Mouse (Mus musculus) frontal cortex, postnatal 10 days (tissue): ENCODE data around the gene Tgoln1.

Experiments used
- DNase-seq, 2 experiments: peaks; one replicate each; pipeline ENCODE4 v3.0.0; 2022; ENCODE audit warnings: low spot score in 2 of 2, mixed read lengths in 1 of 2

The Tgoln1 gene

DNA sequence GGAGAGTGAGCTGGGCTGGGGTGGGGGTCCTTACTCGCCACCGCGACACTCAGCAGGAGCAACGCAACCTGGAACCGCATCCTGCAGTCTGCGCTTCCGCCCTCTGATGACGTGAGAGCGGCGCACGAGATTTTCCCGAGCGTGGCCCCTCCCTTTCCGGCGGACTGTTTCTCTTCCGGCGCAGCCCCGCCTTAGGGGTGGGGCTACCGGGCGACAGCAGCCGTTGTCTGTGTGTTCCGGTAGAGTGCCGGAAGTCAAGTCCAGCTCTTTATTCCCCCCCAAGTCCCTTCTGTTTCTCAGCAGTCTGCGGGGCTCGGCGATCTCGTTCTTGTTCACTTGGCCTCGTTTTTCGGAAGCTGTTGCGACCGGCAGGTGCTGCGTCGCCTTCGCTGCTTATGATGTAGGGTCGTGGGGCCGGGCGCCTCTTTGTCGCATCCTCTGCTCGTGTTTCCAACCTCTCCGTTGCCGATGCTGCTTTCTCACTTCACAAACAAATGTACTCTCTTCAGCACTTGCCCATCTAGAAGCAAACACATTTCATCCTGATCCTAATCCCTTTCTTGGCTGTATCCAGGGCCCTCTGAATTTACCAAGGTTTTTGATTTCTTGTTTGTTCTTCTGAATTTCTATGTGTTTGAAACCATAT, at the start of gene Tgoln1:
Tgoln1 (minus strand) TSS at position 358 of the 646 bp plus-strand sequence.
- DNase-seq = peak; percentile 88 to 93

DNA sequence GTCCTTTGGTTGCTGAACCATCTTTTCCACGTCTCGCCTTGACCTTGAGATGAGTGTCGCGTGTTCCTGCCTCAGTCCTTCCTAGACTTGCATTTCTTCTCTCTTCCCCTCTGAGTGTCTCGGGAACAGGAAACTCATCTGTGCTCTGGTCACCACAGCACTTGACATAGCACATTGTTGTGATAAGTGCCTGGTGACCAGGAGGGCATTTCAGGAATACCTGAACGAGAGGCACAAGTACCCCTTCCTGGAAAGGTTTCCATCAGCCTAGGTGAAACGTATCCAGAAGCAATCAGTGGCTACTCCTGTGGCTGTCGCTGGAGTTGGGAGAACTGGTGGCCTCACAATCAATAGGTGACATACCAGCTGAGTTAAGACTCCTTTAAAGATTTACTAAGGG, 47.5 kb upstream of the Tgoln1 start:
- DNase-seq = no peak

DNA sequence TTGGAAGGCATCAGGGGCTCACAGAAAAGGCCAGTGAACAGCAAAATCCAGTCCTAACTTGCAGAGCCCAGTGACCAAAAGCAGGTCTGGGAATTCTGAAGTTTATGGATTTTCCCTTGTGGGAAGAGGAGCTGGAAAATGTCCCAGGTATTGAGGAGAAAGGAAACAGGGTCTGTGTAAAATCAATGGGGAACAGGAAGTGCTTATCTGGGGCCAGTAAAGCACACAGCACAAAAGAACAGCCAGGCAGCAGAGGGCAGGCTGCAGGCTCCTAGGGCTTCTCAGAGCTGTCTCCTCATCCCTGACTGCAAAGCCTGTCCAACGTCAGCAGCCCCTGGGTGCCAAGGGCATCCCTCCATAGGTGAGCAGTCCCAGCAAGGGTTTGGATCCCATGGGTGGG, 46.2 kb upstream of the Tgoln1 start:
- DNase-seq = no peak

DNA sequence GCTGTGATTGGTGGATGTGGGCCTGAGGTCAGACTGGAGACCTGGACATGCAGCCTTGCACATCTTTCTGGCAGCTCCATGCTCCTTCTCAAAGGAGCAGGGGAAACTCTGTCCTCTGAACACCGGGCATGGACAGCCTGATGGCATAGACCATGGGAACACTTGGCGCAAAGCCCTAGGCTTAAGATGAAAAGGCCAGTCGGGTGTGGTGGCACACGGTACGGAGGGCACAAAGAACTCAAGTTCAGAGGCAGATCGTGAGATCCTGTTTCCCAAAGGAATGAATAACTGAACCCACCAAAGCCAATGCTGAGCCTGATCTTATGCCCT, 43.6 kb upstream of the Tgoln1 start:
- no peak for DNase-seq

DNA sequence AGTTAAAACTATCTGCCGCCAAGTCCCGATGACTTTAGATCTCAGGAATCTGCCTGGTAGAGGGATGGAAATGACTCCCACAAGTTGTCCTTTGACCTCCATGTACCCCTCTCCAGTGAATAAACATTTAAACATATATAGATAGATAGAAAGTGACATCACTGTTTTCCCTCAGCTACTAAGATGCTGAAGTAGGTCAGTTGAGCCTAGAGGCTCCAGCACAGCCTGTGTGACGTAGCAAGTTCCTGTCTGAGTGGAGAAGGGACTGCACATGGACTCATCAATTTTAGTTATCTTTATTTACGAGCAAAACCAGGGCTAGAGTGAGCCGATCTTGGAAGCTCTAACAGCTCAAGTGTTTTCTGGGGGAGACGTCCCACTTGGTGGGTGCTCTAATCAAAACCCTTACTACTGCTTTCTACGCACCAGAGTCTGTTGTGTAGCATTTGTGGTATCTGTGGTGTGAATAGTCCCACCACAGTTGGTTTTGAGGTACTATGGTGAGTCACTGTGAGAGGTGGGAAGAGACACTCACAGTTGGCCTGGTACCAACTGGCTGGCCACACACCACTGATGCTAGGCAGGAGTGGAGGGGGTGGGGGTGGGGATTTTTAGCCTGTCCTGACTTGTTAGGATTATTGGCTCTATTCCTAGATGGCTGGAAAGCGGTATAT, 43.1 kb upstream of the Tgoln1 start:
- DNase-seq = no peak

DNA sequence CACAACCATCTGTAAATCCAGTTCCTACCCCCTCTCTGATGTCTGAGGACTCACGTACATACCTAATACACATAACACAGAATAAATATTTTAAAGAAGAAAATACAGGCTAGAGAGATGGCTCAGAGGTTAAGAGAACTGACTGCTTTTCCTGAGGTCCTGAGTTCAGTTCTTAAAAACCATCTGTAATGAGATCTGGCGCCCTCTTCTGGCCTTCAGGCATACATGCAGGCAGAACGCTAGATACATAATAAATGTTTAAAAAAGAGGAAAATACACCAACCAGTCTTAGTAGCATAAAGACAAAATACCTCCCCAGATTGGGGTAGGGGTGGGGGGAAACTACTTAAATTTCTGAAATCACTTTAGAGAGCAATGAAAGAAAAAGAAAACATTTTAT, 41.2 kb upstream of the Tgoln1 start:
- no peak for DNase-seq

DNA sequence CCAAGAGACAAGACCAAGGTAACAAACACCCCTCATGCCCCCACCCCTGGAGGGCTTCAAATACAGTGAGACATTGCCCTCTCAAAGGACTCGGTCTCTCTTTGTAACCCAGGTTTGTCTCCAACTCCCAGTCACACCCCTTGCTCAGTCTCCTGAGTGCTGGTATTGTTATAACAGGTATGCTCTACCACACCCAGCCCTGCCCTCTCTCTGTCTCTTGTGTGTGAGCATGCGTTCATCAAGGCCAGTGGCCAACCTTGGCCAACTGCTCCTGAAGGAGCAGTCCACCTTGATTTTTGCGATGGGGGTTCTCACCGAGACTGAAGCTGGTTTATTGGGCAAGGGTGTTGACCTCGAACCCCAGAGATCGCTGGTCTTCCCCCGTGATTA, 39.2 kb upstream of the Tgoln1 start:
- DNase-seq = no peak

DNA sequence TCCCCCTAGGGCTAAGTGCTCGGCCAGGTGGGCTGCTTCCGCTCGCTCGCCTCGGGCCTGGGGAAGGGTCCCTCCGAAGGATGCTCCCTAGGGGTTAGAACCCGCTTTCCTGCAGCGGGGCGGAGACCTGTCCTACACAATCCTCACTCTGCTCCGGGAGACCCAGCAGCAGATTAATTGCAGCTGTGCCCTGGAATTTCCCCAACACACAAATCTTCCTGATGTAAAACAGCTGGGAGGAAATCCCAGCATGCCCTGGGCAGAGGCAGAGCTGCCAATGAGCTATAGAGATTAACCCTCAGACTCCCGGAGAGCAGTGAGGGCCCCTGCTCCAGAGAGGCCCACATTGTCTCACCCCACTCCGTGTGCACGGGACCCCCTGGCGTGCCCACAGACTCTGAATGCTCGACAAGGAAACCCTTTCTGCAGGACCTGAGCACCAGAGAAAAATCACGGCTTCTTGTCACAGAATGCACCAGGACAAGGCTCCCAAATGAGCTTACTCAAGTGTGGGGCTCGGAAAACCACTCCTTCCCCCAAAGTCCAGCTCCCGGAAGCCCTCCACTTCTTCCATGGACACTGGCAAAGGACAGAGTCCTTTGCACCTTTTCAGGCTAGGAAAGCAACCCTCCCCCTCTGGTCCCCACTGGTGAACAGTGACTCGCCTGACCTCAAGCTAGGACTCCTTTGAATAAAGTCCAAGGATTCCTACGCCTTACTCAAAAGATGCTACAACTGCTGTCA, 38.7 kb upstream of the Tgoln1 start:
- DNase-seq = peak in 1 of 2 experiments; percentile 39

DNA sequence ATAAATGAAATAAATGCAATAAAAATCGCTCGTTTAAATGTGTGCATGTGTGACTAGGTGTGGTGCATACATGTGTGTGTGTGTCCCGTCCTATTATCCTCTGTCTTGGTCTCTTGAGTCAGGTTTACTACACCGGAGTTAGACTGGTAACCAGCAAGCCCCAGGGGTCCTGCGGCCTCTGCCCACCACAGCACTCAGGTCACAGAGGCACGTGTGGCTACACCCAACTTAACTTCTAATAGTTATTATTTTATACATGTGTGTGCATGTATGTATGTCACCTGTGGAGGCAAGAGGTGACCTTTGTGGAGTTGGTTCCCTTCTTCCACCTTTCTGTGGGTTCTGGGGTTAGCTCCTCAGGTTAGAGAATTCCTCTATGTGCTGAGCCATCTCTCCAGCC, 37.6 kb upstream of the Tgoln1 start:
- DNase-seq = no peak

DNA sequence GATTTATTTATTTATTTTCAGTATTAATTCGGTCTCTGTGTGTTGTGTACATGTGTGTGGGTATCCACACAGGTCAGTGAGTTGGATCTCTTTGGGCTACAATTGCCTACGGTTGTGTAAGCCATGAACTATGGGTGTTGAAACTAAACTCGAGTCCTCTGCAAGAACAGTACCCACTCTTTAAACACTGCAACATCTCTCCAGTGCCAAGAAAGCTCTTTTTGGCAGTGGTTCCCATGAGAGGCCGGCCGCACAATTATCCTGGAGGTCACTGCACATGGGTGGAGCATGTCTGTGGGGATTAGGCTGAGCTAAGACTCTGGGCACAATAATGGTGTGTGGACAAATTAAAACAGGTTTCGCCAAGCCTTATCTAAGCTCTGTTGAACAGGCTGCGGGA, 36.6 kb upstream of the Tgoln1 start:
- DNase-seq = no peak

DNA sequence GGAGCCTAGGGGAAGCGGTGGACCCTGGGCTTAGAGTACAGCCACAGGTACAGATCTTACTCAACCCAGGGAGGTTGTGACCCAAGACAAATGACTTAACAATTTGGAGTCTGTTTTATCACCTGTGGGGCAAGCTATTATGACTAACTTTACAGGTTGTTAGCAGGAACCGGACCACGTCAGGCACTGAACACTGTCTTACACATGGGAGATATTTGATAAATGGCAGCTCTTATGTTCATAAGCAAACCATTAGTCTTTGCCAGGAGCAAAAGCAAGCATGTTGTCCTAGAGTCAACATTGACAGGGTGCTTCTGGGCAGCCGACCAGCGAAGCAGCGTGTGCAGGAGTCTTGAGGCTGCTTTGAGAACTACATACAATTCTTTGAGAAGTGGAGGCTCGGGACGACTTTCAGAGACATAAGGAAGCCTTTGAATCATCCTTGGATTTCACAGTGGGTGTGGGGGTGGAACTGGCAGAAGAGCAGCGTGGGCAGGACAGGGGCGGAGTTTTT, 33.6 kb upstream of the Tgoln1 start:
- DNase-seq = peak in 1 of 2 experiments; percentile 60

DNA sequence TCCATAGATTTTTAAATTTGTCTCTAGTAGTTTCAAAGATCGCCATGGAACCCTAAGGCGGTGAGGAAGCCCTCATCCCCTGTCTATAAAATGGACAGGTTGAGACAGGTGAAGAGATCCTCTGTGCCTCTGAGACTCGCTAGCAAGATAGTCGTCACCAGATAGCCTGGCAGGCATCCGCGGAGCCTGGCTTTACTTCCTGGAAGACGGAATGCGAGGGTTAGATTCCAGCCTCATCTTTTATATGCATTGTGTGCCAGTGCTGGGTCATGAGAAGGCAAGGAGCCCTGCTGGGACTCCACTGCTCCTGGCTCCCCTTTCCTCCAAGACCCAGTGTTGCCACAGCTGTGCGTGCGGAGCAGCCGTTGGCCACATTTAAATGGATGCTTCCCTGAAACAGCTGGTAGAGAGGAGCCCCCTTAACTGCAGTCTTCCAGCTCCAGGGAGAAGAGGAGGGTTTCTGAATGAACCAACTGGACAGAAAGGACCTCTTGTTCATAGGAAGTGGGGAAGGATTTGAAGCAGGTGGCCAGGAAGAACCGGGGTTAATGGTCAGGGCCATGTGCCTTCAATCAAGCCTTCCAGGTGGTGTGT, 31.3 kb upstream of the Tgoln1 start:
- DNase-seq = no peak

DNA sequence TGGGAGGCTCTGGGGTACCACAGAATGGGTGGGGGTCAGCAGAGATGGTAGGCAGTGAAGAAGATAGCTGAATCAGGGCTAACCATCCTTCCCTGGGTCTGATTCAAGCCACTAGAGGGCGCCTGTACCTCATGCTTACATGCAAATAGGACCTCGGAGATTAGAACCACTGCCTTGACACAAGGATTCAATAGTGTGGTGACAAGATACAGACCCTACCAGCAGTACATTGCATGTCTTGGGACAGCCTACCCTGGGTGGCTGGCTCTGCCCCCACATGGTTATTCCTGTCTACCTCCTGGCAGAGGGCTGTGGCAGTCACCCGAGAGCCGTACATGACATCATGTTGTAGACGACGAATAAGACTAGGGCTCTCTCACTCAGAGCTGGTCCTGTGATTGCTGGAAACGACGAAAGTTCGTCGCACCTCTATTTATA, 30.6 kb upstream of the Tgoln1 start:
- DNase-seq = peak; percentile 37 to 66

DNA sequence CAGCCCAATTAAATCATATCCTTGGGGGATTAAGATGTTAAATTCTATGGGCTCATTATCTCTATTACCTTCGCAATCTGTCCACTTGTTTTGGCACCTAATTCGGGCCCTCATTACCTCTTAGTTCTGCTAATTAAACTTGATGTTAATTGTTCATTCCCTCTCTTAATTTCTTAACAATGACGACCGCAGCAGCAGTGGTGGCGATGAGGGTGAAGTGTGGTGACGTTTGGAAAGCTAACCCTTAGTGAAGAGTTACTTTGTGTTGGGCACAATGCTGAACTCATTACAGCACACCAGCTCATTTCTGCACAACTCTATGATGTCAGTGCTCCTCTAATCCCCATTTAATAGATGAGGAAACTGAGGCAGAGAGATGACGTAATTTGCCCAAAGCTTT, 28.6 kb upstream of the Tgoln1 start:
- no peak for DNase-seq

DNA sequence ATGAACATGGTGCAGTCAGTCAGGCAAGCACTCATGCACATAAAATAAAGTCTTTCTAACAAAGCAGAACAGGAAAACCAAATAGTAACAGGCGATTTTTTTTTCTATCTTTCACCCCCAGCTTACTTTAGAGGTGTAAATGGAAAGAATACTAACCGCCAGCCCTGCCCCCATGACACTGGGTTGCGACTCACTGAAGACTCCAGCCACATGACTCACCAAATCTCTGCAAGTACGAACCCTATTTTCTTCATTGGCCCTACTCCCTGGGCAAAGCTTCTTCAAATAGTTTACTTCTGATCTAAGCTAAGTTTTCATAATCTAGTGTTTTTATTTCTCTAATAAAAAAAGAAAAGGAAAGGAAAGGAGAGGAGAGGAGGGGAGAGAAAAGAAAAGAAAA, 27.8 kb upstream of the Tgoln1 start:
- no peak for DNase-seq

DNA sequence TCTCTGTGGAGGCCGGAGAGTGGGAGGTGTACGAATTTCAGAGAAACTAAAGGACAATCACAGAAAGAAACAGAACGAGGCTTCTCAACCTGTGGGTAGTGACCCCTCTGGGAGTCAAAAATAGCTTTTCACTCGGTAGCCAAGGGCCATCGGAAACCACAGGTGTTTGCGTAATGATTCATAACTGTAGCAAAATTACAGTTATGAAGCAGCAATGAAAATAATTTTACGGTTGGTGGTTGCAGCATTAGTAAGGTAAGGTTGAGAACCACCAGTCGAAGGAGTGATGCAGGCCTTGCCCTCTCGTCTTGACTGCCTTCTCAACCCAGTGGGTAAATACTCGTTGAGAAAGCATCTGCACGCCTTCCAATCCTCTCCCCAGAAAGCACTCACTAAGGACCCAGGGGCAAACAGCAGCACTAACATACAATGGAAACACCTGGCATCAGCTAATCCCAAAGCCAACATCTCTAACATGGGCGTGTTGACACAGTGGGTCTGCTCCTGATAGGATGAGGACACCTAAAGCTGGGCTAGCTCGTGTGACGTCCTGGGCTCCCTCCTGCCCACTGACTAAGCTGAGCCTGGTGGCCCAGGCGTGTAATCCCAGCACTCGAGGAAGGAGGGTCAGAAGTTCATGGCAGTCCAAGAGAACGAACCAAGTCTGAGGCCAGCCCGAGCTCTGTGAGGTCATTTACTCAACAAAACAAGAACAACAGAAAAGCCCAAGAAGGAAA, 24.6 kb upstream of the Tgoln1 start:
- DNase-seq = no peak

DNA sequence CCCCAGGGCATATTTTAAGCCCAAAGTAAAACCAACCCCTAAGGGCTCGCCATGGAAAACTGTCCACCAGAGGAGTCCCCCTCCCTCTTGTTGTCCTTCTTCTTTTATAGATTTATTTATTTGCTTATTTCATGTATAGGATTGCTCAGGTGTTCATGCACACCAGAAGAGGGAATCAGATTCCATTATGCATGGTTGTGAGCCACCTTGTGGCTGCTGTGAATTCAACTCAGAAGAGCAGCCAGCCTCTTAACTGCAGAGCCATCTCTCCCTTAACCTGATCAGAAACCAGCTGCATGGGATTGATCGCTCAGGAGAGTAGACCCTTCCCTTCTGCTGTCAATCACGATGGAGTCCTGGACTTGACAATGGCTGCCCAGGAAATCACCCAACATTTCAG, 20.1 kb upstream of the Tgoln1 start:
- no peak for DNase-seq

DNA sequence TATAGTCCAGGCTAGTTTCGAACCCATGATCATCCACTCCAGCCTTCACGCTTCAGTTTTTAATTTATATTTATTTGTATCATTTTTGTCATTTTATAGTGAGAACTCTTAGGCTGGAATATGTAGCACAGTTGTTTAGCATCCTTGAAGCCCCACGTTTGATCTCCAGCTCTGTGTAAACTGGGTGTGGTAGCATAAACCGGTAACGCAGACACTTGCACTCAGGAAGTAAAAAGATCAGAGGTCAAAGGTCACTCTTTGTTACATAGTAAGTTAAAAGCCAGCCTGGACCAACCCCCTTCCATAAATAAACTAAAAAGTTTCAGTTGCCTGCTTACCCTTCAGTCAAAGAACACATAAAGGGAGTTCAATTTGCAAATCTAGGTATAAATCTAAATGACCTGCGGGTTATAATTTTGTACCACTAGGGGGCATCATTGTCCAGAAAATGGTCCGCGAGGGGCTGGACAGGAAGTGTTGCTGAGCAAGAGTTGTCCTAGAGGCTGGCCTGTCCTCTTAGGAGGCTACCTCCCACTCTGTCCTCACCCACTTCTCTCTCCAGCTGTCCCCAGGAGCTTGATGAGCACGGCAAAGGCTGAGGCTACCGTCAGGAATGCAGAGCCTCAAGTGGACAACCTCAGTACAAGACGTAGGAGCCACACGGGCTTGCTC, 19.1 kb upstream of the Tgoln1 start:
- DNase-seq = peak in 1 of 2 experiments; percentile 20

DNA sequence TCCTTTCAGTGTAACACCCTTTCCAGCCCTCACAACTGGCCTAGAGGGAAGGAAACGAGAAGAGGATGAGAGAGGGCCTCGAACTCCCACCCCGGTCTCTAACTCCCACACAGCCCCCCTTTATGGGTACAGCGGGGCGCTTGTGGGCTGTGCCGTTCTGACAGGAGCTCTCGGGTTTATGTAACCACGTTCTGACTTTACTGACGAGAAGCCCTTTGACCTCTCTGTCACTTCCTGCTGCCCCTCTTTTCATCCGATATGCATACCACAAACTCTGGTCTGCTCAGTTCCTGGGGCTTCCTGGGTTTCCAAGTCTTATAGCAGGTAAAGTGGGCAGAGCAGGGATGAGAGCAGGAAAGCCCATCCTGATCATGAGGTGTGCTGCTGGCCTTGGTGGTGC, 17.5 kb upstream of the Tgoln1 start:
- DNase-seq = no peak

DNA sequence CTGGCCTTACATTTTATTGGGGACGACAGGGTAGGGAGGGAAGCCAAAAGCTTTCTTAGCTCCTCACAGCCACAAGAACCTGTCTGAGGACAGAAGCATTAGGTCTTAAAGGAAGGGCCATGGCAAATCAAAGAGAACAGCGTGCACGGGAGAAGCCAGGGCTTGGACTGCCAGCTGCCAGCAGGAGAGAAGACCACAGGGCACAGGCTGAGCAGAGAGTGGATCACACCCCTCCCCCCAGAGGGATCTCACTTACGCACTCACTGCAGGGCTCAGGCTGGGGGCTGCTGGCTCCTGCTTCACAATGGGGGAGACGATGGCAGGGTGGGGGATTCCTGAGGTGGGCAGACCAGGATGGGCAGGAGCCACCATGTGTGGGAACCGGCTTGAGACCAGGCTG, 14.9 kb upstream of the Tgoln1 start:
- no peak for DNase-seq

DNA sequence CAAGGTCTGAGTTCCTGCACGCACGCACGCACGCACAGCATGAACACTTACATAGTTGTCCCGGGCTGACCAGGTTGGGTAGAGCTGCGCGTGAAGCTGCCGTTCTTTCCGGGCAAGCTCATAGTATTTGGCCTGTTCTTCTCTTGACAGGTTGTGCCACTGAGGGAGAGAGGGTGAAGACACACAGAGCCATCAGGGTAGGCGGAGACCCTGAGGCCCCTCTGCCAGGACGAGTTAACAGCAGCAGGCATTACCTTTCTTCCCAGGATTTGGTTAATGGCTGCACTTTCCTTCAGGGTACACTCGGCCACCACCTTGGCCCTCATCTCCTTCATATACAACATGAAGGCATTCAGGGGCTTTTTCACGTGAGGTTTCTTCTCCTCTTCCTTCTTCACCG, 14.2 kb upstream of the Tgoln1 start:
- DNase-seq = no peak
